Mouse (Mus musculus): Measurements from ENCODE around the gene Gm28372. TPM values are rescaled to one million over a fixed set of nuclear protein-coding genes. Genes with fewer than 3 reads are reported as not detected.

The Gm28372 gene
- polyA plus RNA-seq, 1 experiment from 2014 or later = not detected

DNA sequence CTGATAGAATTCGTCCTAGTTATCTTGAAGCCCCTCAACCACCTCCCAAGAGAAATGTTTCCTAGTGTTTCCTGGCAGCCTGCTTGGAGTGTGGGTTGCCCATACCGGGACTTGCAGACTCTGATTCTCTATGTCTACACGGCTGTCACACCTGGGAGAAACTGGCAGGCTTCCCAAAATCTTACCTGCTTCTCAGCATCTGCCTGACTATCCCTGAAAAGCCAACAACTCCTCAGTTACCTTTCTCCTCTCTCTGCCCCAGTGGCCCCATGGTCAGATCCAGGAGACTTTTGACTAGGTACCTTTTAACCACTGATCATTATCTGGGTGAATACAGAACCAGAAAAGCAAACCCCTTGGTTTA lies 46.7 kb downstream of the Gm28372 start:
- Histone ChIP-seq H3K36me3 (replicated peaks) (no peaks in the 10 kb centered on the region), H3K4me3 (replicated peaks) (peak overlapping the region; percentile 94), H3K27me3 (peaks cover 20% of the 10 kb centered on the region), H3K27ac (replicated peaks) (no peak overlapping the region), H3K4me1 (replicated peaks) (peaks cover 56% of the 10 kb centered on the region), H3K9me3 (replicated peaks) (no peaks in the 10 kb centered on the region), H3K9ac (no peak overlapping the region), H3K4me2 (peak overlapping the region; percentile 96)
- no peak for ATAC-seq (ENCODE audit: insufficient read depth)
- WGBS (ENCODE audit: insufficient replicate concordance) = 64% methylated on average over 3 of the region's 3 CpGs

DNA sequence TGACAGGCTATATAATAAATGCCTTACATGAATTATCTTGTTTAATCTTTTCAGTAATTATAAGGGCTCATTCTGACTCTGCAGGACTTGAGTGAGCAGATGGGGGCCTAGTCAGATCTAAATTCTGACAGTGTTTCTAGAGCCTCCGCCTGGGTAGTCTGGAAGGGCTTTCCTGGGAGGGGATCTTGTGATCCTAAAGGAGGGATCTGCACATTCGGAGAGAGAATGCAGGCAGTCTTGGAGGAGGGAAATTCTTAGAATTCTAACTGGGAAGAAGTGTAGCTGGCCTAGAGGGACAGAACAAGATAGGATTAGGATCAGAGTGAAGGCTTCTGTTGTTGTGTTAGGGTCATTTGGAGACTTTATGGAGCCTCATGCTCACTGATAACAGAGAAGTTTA lies 47.2 kb downstream of the Gm28372 start:
- Histone ChIP-seq H3K4me2 (no peak overlapping the region), H3K4me3 (replicated peaks) (no peak overlapping the region), H3K9me3 (replicated peaks) (no peaks in the 10 kb centered on the region), H3K27me3 (peaks cover 20% of the 10 kb centered on the region), H3K27ac (replicated peaks) (0 out of 2 replicates have a peak overlapping the region, but pooled peaks have one; percentile 10), H3K4me1 (replicated peaks) (peaks cover 56% of the 10 kb centered on the region), H3K9ac (0 out of 2 replicates have a peak overlapping the region, but pooled peaks have one; percentile 2), H3K36me3 (replicated peaks) (no peaks in the 10 kb centered on the region)
- no peak for ATAC-seq (ENCODE audit: insufficient read depth)
- WGBS (ENCODE audit: insufficient replicate concordance) = 48% methylated on average over 2 of the region's 2 CpGs

- H3K36me3 ChIP-seq (replicated peaks) = no peaks in the 10 kb centered on the region
- H3K9me3 ChIP-seq (replicated peaks) = no peaks in the 10 kb centered on the region
- H3K27me3 ChIP-seq = peaks cover 15% of the 10 kb centered on the region
- WGBS (ENCODE audit: insufficient replicate concordance) = 72% methylated on average over 6 of the region's 6 CpGs
- ATAC-seq (ENCODE audit: insufficient read depth) = no peak
- H3K4me3 ChIP-seq (replicated peaks) = no peak overlapping the region
- peaks cover 56% of the 10 kb centered on the region for H3K4me1 ChIP-seq (replicated peaks)
- H3K4me2 ChIP-seq = no peak overlapping the region
- H3K9ac ChIP-seq = no peak overlapping the region
- H3K27ac ChIP-seq (replicated peaks) = no peak overlapping the region
These were observed 48.4 kb downstream of the Gm28372 start for GRCm38 (mm10) chr2:130453421-130453820.

DNA sequence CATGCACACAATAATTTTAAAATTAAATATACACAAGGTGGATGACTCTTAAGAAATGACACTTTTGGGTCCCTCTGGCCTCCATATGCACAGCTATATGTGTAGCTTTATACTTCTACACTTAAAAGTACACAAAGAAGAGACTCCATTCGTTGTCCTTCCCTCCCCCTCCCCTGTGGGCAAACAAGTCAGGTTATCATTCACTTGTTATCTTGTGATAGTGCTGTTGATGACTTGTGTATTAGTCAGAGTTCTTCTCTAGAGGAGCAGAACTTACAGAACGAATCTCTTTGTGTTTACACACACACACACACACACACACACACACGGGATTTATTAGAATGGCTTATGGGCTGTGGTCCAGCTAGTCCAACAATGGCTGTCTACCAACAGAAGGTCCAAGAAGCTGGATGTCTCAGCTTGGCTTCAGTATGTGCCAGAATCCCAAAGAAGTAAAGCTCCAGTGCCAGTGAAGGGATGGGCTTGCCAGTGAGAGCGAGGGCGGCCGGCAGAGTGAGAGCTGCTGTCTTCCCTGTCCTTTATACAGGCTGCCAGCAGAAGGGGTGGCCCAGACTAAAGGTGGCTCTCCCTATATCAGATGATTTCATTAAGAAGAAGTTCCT lies 49.8 kb downstream of the Gm28372 start:
- no peaks in the 10 kb centered on the region for H3K36me3 ChIP-seq (replicated peaks)
- 56% methylated on average over 6 of the region's 6 CpGs for WGBS (ENCODE audit: insufficient replicate concordance)
- no peak overlapping the region for H3K4me3 ChIP-seq (replicated peaks)
- no peak overlapping the region for H3K9ac ChIP-seq
- H3K4me2 ChIP-seq = no peak overlapping the region
- H3K27me3 ChIP-seq = 0 out of 2 replicates have a peak, but pooled peaks cover under 1% of the 10 kb centered on the region
- H3K27ac ChIP-seq (replicated peaks) = no peak overlapping the region
- no peak for ATAC-seq (ENCODE audit: insufficient read depth)
- H3K4me1 ChIP-seq (replicated peaks) = peaks cover 45% of the 10 kb centered on the region
- no peaks in the 10 kb centered on the region for H3K9me3 ChIP-seq (replicated peaks)

Other genes with a start within 250 kb of the Gm28372 start
- 280 and 286 TPM in 2 replicates for gene Snrpb, start 225.8 kb upstream of the Gm28372 start, polyA plus RNA-seq (2015; fragmentation: Nextera tagmentation; extraction: Ambion mirVana)
- gene Tmc2, start 210.0 kb upstream of the Gm28372 start, polyA plus RNA-seq (2015; fragmentation: Nextera tagmentation; extraction: Ambion mirVana) = 0.07 and 0.08 TPM in 2 replicates
- 140 and 149 TPM in 2 replicates for gene Nop56, start 130.8 kb upstream of the Gm28372 start, polyA plus RNA-seq (2015; fragmentation: Nextera tagmentation; extraction: Ambion mirVana)
- gene Idh3b, start 120.7 kb upstream of the Gm28372 start, polyA plus RNA-seq (2015; fragmentation: Nextera tagmentation; extraction: Ambion mirVana) = 101 and 113 TPM in 2 replicates
- 0.12 and 0.16 TPM in 2 replicates for gene Ebf4, start 110.1 kb upstream of the Gm28372 start, polyA plus RNA-seq (2015; fragmentation: Nextera tagmentation; extraction: Ambion mirVana)
- 2.9 and 3.1 TPM in 2 replicates for gene Cpxm1, start 7.7 kb upstream of the Gm28372 start, polyA plus RNA-seq (2015; fragmentation: Nextera tagmentation; extraction: Ambion mirVana)
- not detected in 2 replicates for gene 1700020A23Rik, start within 50 bp of the Gm28372 start, polyA plus RNA-seq (2015; fragmentation: Nextera tagmentation; extraction: Ambion mirVana)
- not detected in 2 replicates for gene Tmem239, start 1.2 kb downstream of the Gm28372 start, polyA plus RNA-seq (2015; fragmentation: Nextera tagmentation; extraction: Ambion mirVana)
- 35.0 and 43.4 TPM in 2 replicates for gene Vps16, start 19.1 kb downstream of the Gm28372 start, polyA plus RNA-seq (2015; fragmentation: Nextera tagmentation; extraction: Ambion mirVana)
- gene Pced1a, start 19.5 kb downstream of the Gm28372 start, polyA plus RNA-seq (2015; fragmentation: Nextera tagmentation; extraction: Ambion mirVana) = 3.8 TPM in 2 replicates
- gene Ptpra, start 45.0 kb downstream of the Gm28372 start, polyA plus RNA-seq (2015; fragmentation: Nextera tagmentation; extraction: Ambion mirVana) = 30.0 and 30.7 TPM in 2 replicates
- 40.3 and 41.1 TPM in 2 replicates for gene Mrps26, start 158.5 kb downstream of the Gm28372 start, polyA plus RNA-seq (2015; fragmentation: Nextera tagmentation; extraction: Ambion mirVana)
- gene Oxt, start 170.9 kb downstream of the Gm28372 start, polyA plus RNA-seq (2015; fragmentation: Nextera tagmentation; extraction: Ambion mirVana) = not detected in 2 replicates
- not detected in 2 replicates for gene Avp, start 177.3 kb downstream of the Gm28372 start, polyA plus RNA-seq (2015; fragmentation: Nextera tagmentation; extraction: Ambion mirVana)
- gene Fastkd5, start 224.8 kb downstream of the Gm28372 start, polyA plus RNA-seq (2015; fragmentation: Nextera tagmentation; extraction: Ambion mirVana) = 8.6 and 9.5 TPM in 2 replicates
- gene Ubox5, start 224.8 kb downstream of the Gm28372 start, polyA plus RNA-seq (2015; fragmentation: Nextera tagmentation; extraction: Ambion mirVana) = 4.8 and 5.0 TPM in 2 replicates
- 1.4 and 2.0 TPM in 2 replicates for gene Lzts3, start 237.6 kb downstream of the Gm28372 start, polyA plus RNA-seq (2015; fragmentation: Nextera tagmentation; extraction: Ambion mirVana)